Mouse (Mus musculus): ENCODE results near the gene Proser2.

Proser2 gene

DNA sequence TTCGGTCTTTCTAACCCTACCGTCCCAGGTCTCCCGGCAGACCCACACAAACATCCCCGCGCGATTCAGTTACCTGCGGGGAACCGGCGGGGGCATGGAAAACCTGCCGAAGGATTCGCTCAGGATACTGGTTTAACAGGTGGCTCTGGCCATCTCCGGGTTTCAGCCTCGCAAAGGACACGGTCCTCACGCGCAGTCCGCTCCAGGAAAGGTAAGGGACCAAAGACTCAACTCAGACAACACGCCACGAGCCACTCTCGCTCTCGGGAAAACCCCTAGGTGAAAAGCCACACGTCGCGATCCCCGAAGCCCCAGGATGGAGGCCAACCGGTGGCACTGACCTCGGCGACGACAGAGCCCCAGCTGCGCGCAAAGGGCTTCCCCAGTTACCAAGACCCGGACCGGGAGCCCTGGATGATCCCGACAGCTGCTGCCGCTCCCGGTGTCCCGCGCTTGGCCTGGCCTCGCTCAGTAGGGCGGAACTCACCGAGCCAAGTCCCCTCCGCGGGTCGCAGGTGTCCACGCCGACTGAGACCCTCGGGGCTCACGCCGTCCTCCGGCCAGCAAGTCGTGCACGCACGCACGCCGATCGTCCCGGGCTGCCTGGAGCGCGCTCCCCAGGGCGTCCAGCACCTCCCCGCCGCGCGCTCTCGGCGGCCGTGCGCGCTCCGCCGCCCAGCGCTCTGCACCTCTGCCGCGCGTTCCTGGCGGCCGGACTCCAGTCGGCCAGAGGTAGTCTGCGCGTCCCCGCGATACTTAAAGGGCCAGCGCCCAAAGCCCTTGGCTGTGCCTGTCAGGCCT is at the start of gene Proser2:
Gene Proser2 (minus strand): TSS at position 657 of the 801 bp plus-strand sequence.
- no peak for DNase-seq (ENCODE audit: extremely low read depth, low read depth)

DNA sequence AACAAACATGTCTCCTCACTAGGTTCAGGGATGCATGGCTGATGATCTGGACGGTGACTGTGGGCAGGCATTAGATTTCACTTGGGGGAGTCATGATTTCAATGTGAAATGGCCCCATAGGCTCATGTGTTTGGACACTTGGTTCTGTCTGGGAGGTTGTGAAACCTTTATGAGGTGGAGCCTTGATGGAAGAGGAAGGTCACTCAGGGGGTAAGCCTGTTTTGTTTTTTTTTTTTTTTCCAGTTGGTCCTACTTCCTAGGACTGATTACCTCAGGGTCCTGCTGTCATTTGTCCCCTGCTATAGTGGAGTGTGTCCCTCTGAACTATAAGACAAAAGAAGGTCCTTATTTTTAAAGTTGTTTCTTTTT is 49.7 kb upstream of the Proser2 start:
- no peak for DNase-seq (ENCODE audit: extremely low read depth, low read depth)

DNA sequence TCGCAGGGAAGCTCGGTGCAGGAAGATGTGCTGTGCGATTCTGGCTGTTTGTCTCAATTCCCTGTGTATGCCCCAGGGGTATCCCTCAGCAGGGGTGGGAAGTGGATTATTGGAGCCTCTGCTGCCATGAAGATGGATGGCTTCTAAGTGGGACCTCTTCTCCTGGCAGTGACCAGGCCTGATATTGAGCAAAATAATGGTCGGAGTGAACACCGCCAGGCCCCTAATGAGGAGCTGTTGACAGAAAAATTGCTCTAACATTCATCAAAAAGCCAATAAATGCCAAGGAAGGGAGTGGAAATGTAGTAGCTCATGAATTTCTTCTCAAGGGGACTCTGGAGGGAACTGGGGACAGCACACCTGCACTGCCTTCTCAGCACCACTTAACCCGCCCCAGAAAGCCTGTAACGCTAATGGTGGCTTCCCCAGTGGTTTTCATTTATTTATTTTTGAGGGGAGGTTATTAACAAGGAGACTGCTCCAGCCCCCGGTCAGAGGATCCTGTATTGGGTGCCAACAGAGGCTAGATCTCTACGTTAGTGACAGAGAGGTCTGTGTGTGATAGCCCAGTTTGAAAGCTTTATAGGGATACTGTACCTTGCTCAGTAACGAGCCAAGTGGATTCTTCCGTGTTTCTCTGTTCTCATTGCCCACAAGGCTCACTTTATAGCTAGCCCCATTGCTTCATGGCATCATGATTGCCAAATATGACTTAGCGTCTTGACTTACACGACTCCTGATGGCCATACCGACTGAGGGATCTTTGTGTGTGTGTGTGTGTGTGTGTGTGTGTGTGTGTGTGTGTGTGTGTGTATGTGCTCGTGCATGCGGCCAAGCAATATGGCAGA is 49.1 kb upstream of the Proser2 start:
- no peak for DNase-seq (ENCODE audit: extremely low read depth, low read depth)

DNA sequence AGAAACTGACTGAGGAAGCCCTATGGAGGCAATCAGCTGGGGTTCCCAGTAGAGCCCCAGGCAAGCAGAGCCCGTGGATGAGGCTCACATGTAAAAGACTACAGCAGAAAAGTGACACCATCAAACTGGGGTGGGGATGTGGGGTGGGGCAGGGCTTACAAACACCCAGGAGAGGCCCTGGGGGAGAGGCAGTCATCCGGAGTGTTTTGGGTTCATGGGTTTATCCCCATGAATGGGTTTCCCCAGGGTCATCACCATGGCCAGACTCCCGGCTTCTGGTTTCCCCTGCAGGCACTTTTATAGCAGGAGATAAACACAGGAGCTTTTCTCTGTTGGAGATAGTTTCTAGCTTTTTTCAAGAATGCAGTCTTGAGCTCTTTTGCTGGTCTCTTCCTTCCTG is 43.0 kb upstream of the Proser2 start:
- DNase-seq (ENCODE audit: extremely low read depth, low read depth), result no peak

DNA sequence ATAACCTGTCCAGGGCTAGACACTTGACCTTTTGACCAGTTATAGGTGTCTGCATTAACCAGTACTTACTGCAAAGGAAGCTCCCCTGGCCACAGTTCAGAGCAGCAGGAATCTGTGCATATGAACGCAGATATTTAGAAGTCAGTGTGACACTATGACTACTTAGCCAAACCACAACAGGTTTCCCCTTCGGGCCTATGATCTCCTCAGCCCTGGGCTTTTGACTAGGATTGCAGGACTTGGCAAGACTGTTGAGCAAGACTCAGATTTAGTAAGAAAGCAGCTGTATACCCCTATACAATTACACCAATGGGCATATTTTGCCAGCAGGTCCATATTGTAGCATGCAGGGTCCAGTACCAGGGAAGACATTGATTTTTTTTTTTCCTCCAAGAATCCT is 38.5 kb upstream of the Proser2 start:
- DNase-seq (ENCODE audit: extremely low read depth, low read depth), result no peak

DNA sequence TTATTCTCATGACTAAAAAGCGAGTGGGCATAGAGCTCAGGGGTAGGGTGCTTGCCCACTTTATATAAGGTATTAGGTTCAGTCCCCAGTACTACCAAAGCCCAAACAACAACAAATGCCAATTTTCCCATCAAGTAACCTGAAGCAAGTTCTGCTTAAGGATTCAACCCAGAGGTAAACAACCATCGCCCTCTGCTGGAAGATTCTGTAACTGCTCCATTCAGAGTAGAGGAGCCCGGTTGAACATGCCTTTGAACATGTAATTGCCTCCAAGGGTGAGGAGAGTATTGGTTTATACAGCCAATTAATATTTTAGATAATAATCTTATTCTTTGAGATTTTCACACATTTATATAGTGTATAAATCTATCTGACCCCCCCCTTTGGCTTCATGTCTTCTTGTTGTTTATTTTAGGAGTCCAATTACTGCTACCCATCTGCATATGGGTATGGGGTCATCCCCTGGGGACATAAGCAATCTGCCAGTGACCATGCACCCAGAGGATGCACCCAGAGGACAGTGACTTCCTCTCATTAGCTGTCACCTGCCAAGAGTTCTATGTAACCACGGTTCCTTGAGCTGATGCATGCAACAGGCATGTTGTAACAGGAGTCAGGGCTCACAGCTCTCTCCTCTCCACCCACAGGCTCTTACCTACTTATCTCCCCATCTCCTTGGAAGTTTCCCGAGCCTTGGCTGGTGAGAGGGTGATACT is 38.0 kb upstream of the Proser2 start:
- peak; percentile 45 for DNase-seq (ENCODE audit: extremely low read depth, low read depth)

DNA sequence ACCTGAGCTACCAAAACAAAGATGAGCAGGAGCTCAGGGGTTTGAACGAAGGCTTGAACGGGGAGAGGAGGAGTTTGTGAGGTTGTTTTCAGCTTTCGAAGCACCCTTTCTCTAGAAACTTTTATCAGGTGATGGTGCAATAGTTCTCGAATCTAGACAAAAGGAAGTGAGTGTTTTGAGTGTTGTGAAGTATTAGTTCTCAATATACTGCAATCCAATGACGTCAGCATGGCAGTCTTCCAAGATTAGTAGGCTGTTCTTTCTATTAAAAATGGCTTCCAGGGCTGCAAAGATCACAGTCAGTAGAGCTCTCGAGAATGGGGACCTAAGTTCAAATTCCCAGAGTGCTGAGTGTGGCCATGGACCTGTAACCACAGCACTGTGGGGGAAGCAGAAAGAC is 35.8 kb upstream of the Proser2 start:
- DNase-seq (ENCODE audit: extremely low read depth, low read depth), result no peak

DNA sequence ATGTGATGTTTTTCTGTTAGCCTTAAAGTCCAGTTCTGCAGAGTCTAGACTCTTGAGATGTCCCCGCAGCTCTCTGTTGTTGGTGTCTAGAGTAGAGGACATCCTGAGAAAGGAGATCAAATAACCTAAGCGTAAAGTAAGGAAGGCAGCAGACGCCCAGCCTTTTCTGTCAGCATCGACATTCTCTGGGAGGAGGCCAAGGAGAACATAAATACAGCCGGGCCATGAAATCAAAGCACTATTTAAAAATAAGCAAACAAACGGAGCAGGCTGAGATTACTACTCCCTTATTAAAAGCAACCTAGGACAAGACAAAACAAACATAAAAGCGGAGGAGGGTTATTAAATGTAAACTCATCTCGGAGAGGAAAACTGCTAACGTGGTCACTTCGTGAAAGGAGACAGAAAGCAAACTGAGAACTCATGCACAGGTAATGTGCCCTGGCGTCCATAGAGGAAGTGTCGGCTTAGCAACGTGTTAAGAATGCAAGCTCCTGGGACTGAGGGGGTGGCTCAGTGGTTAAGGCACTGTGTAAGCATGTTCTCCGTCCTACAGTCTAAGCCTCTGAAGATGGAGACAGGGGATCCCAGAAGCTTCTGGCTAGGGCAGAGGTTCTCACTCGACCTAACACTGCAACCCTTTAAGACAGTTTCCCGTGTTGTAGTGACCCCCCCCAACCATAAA is 34.7 kb upstream of the Proser2 start:
- DNase-seq (ENCODE audit: extremely low read depth, low read depth), result no peak

DNA sequence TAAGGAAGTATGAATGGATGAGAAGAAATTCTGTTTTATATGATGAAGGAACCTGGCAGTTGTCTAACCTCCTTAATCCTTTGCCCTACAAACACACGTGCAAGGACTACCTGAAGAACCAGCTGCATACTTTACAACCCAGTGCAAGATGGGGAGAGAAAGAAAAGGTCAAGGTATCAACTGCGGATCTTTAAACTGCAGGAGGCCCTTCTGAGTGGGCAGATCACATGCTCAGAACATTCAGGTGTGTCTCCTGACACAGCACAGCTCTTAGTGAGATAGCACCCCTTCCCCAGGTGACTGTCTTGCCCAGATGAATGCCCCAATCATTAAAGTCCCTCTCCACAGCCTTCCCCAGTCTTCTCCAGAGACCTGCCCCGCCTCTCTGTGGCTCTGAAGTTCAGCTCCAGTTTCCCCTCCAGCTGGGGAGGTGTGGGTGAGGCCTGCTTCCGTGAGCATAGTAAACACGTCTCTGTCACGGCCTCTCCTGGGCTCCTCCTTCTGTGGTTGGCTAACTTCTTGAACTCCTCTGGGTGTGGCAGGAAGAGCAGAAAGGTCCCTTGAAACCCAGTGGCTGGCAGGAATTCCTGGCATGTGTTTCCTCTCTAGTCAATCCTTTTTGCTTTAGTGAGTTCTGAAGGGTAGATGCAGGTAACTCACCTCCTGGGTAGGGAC is 32.5 kb upstream of the Proser2 start:
- DNase-seq (ENCODE audit: extremely low read depth, low read depth), result peak; percentile 25

DNA sequence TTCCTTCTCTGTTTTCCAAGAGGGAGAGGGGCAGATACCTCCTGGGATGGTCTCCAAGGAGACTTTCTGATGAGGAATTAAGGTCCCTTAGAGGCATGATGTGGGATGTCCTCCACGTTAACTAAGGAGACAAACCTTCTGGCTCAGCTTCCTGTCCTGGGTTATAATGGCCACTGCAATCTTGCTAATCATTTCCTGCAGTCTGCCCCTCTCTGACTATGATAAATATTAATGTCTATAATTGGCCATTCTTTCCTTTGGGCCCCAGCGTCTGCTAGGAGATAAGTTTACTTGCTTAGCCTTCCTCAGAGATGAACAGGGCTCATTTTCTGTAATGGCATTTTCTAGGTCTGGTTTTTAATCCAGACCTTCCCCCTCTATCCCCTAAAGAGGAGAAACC is 29.7 kb upstream of the Proser2 start:
- DNase-seq (ENCODE audit: extremely low read depth, low read depth), result peak; percentile 21

DNA sequence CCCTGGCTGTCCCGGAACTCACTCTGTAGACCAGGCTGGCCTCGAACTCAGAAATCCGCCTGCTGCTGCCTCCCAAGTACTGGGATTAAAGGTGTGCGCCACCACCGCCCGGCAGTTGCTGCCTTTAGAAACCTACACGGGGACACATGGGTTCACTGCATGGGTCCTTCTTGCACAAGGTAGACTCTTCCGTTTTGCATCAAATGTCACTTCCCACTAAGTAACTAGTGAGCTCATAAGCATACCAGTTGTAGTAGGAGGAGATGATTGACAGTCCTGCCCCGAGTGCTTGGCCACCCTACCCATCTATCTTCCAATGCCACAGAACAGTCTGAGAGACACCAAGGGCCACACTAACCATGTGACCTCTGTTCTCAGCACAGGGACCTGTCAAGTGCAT is 29.2 kb upstream of the Proser2 start:
- no peak for DNase-seq (ENCODE audit: extremely low read depth, low read depth)

DNA sequence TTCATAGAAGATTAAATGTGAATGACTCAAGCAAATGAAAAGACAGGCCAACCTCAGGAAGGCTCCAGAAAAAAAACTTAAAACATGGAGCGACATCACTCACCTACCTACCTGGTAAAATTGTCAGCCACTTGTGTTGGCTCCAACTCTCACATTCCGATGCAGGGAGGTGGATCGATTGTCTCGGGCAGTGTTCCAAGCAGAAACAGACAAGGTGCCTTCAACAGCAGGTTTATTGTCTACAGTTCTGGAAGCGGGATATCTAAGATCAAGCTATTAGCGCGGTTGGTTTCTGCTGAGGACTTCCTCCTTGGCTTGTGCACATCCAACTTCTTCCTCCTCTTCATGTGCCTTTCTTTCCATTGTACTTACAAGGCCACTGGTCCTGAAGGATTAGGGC is 27.6 kb upstream of the Proser2 start:
- no peak for DNase-seq (ENCODE audit: extremely low read depth, low read depth)

DNA sequence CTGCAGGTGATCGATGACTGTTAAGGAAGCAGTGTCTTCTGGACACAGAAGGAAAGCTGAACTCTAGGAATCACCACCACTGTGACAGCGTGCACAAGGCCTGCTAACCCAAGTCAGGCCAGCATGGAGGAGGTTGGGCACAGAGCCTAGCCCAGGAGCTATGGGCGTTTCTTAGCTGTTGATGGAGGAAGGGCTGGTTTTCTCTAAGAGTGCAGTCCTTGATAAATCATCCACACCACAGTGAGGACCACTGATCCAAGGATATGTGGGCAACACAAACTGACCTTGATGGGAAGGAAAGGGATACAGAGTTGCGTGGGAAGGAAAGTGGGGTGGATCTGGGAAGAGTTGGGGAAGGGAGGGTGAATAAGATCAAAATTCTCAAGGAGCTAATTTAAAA is 27.2 kb upstream of the Proser2 start:
- no peak for DNase-seq (ENCODE audit: extremely low read depth, low read depth)

DNA sequence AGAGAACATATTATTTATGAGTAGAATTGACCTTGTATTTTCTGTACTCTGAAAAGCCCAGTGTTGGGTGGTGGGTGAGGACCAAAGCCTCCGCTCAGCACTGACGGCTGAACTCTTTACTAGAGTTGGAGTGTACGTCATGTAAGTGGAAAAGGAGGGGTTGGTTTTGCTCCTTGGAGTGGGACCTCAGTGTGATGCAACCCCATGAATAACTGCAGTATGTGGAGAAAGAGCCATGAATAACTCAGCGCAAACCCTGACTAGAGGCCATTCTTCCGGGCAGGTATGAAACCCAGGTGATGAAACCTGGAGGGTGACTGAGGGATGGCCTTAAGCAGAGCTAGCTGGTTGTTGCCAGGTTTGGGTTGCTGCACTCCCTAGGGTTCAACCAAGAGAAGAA is 19.8 kb upstream of the Proser2 start:
- no peak for DNase-seq (ENCODE audit: extremely low read depth, low read depth)

DNA sequence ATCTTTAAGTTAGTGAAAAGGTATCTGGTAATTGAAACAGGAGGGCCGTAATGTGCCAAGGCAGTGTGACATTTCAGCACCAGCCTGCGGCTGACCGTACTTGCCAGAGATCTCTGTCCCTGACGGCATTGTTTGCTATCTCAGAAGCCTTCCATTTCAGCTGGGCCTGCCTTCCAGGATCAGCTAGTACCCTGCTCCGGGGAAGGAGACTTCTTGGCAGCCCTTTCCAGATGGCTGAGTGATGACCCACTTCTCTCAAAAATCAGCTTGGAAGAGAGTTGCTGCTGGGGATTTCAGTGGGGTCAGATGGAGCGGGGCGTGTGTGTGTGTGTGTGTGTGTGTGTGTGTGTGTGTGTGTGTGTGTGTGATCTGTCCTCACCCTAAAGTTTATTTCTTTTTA is 16.9 kb upstream of the Proser2 start:
- no peak for DNase-seq (ENCODE audit: extremely low read depth, low read depth)

DNA sequence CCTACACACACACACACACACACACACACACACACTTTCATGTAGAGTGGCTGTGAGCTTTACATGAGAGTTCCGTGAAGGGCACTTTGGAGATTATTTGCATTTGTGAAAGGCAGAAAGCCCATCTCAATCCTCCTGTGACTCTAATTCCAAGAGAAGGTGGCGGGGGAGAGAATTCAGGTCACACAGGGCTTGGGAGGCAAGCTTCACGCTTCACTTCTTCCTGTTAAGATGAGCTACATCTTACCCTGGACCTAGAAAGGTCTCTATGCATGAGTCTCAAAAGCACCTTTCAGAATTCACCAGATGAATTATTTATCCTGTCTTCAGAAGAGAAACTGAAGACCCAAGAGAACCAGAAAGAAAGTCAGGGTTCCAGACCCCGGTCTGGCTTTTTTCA is 16.2 kb upstream of the Proser2 start:
- DNase-seq (ENCODE audit: extremely low read depth, low read depth), result no peak

DNA sequence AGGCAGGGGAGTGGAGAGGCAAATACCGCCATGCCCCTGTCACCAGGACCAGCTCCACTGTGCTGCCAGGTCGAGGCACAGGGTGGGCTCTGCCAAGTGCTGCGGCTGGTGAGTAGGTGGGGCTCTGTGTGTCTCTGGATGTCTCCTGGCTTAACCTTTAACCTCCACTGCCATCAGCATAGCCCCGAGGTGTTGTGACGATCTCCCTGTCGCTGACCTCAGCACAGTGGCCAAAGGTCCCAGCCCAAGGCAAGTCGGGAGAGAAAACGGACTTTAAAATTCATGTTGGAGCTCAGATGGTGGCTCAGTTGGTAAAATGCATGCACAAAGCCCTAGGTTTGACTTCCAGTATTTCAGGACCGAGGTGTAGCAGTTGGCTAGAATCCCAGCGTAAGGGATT is 15.6 kb upstream of the Proser2 start:
- DNase-seq (ENCODE audit: extremely low read depth, low read depth), result no peak

DNA sequence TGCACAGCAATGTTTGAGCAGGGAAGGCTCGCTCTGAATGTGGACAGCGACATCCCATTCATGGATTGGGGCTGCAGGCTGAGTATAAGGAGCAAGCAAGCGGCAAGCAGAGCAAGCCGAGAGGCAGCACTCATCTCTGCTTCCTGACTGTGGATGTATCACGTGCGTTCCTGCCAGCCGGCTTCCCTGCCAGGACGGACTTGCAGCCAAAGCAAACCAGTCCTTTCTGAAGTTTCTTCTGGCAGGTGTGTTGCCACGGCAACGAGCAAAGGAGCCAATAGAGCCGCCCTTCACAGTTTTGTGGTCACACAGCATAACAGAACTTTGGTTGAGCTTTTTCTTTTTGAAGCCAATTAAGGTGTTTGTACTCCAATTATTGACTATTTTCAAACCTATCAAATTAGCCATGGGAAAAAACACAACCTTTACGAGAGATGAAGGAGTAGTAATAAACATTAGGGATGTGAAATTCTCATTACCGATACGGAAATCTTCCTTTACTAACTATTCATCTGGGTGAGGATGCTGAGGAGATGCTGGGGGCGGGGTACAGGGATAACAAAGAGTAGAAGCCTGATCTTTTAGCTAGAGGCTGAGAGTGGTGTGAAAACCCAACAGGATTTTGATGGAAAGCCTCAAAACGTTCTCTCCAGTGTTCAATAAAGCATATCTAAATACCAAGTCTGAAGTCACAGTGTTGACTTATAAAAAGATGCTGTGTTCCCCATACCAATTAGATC is 13.1 kb upstream of the Proser2 start:
- no peak for DNase-seq (ENCODE audit: extremely low read depth, low read depth)

DNA sequence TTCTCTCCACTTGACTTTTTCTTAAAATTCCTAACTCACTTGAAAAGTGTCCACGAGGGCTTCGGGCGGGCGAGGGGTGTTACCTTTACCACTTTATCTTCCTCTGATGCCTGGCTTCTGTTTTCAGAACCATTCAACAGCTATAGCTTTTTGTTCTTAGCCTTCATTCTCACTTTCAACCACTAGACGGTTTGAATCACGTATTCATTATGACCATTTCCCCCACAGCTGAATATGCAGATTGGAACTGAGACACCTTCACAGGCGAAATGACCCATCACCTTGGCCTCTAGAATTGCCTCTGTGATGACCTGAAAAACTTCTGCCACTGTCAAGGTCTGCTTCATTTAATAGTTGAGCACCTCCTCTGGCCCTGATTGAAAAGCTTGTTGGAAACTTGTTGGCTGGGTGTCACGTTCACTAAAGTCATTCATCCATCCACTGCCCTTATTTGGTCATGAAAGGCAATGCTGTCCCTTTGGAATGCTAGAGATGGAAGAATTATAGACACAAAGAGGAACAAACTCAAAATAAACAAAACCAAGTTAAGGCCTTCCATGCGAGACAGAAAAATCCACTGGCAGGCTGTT is 10.7 kb upstream of the Proser2 start:
- DNase-seq (ENCODE audit: extremely low read depth, low read depth), result no peak

DNA sequence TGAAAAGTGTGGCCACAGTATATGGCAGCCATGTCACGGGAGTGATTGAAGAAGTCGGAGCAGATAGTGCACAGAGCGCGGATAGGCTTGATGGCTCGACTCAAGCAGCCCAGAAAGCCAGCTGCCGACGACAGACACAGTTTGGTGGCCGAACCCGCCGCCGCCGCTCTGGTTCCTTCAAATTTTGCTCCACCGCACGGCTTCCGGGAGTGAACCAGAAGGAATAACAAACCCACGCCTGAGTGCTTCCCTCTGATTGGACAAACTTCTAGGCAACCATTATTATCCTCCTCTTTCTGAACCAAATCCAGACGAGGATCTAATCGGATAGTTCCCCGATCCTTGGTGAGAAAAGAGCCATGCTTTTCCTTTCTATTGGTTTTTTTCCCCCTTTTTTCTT is 3.9 kb upstream of the Proser2 start:
- no peak for DNase-seq (ENCODE audit: extremely low read depth, low read depth)

All from MEL-GATA-1-ER (cell line).